Mouse (Mus musculus) retina, embryonic 14.5 days (tissue): Measurements from ENCODE around the gene Chrm5.
"Not testable (repeated sequence)": the region's sequence is repeated elsewhere in the genome, so short reads cannot be mapped to it uniquely, and the experiment has no call there.

Source experiments
- DNase-seq: peaks from one replicate; pipeline ENCODE4 v3.0.0-alpha.2; 2015; ENCODE audit warnings: low spot score

The Chrm5 gene

DNA sequence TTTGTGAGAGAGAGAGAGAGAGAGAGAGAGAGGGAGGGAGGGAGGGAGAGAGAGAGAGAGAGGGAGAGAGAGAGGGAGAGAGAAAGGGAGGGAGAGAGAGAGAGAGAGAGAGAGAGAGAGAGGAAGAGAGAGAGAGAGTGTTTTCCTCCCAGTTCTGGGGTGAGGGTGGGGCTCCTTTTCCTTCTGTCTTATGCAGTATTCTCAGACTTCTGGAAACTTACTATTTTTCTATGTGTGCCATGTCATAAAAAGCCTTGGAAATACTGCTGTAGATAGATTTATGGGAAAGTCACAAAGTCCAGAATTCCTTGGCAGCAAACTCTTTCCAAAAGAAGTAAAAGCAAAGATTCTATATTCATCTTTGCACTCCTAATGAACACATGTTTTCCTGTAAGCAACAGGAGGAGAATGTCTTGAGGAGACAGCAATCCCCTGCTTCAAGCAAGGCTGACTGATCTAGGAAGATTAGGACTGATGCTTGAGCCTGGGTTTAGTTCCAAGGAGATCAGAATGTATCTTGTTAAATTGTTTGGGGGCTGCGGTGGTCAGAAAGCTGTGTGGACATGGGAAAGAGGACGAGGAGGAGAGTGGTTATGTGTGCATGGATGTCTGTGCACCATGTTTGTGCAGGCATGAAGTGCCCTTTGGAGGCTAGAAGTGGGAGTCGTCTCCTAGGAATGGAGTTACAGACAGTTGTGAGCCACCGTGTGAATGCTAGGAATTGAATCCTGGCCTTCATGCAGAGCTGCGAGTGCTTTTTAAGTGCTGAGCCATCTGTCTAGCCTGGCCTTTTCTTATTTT, 2.2 kb upstream of the Chrm5 start:
- DNase-seq, result no peak

- peak; percentile 80 for DNase-seq
These were observed 995 bp upstream of the Chrm5 start for GRCm38 (mm10) chr2:112481564-112481963.

DNA sequence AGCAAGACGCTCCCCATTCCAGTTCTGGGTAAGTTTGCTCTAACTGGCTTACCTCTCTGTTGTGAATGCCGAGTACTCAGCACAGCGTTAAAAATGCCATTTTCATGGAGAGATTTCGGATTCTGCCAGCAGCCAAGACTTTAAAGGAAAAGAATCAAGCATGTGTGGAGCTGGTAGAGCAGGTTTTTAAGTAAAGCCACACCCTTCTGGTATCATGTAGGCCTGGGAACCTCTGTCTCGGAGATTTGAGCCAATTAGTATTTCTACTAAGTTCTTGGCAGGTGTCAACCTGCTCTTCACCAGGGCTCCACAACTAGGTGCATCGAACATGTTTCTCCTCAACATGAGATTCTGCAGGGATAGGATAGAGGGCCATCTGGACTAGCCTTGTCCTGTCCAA, 4.0 kb downstream of the Chrm5 start:
- DNase-seq, result no peak

- DNase-seq, result no peak
These were observed 5.4 kb downstream of the Chrm5 start for GRCm38 (mm10) chr2:112474997-112475724.

DNA sequence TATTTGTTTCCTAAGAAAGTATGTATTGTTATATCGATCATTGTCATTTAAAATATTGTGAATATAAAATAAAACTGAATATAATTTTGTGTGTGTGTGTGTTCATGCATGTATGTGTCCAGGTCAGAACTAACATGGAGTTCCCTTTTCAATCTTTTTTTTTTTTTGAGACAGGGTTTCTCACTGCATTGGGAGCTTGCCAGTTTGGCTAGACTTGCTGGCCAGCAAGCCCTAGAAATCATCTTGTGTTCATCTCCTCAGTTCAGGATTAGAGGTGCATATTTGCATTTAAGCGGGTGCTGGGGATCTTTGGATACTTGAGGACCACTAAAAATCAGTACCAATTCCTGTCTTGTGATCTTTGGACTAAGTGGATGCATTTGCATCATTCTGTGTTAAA, 8.5 kb downstream of the Chrm5 start:
- no peak for DNase-seq

DNA sequence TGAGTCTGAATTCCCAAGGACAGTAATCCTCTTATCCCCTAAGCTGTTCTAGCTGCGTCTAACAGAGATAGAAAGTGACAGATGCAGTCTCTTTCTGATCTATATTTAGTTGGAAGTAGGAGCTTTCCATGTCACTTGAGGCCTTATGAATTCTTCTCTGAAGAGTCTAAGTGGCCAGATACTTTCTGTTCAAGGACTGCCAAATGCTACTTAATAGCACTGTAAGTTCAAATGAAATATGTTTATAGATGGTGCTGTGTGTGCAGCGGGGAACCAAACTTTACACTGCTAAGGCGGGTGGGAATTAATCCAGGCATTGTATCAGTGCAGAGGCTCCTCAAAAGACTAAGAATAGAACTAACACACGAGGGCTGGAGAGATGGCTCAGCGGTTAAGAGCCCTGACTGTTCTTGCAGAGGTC, 9.6 kb downstream of the Chrm5 start:
- DNase-seq, result peak; percentile 54

DNA sequence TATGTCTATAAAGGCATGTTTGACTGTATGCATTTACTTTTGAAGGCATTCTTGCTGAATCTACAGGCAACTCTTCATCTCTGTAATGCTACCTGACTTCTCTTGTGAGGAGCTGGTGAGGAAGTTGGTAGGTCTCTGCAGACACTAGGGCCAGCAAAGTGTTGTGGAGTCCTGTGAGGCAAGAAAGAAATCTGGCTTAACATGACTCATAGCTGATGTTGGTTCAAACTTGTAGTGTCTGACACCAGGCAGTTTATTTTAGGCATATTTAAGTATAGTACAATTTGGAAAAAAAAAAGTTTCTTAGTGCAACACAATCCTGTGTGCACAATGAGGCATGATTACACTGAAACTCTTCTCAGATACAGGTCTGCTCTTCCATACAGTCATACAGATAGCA, 11.0 kb downstream of the Chrm5 start:
- no peak for DNase-seq

GRCm38 (mm10) chr2:112460557-112460956, 20.0 kb downstream of the Chrm5 start:
- no peak for DNase-seq

DNA sequence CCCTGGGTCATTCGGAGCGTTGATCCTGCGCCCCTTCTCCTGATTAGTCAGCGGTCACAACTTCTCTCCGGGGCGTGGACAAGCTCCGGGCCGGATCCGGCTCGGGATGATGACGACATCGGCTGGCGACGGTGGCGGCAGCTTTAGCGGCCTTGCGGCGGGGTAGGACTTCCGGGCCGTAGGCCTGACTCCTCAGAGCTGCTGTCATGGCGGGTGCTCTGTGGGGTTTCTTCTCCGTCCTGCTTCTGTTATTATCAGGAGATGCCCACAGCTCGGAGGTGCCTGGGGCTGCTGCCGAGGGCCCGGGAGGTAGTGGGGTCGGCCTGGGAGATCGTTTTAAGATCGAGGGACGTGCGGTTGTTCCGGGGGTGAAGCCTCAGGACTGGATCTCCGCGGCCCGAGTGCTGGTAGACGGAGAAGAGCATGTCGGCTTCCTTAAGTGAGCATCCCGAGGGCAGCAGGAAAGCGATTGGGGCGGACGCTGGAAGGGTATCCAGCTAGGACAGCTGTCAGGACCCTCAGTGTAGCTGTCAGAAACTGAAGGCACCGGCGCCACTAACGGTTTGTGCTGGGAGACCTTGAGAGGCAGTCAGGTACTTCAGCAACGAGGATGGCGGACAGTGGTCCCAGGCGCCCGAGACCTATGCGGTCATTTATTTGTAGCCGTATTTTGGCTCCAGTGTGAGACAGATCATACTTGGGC, 25.6 kb downstream of the Chrm5 start, which contains the start of gene Emc7:
Gene Emc7 (plus strand): TSS at position 136 of the 703 bp plus-strand sequence.
- peak; percentile 97 for DNase-seq

DNA sequence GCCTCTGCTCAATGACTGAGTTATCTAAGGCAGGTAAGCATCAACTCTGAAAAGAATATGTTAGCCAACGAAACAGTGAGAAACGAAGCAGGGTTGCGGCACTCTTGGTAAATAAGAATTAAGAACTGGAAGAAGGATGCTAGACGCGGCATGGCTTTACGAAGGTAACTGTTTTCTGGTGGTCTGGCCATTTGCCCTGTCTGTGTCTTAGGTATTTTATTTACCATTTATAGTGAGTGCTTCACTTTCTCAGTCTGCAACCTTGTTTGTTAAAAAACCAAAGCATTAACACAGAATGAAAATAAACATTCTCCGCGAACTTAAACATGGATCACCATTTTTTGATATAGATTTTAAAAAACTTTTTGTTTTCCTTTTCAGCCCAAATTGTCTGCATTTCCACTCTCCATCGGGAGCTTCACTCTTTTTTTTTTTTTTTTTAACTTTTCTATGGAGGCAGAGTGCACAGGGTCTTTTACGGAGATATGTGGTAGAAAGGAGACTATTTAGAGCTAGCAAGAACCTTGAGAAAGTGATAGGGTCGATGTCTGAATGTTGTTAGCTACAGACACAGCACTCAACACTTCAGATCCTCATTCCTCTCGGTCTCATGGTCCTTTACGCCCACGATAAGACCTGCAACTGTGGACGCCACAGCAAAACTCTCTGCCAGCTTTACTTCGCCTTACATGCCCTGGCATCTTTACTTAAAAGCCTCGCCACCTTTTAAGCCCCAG, 26.3 kb downstream of the Chrm5 start:
- no peak for DNase-seq

DNA sequence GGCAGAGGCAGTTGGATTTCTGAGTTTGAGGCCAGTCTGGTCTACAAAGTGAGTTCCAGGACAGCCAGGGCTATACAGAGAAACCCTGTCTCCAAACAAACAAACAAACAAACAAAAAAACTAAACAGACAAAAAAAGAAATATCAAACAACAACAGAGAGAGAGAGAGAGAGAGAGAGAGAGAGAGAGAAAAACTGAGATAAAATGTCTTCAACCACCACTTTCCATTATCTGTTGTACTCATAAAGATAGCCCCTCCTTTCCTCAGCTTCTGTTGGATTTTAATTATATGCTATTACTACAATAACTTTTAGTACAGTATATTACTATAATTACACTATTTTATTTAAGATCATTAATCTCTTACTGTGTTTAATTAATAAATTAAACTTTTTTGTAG, 28.1 kb downstream of the Chrm5 start:
- DNase-seq, result not testable (repeated sequence)

DNA sequence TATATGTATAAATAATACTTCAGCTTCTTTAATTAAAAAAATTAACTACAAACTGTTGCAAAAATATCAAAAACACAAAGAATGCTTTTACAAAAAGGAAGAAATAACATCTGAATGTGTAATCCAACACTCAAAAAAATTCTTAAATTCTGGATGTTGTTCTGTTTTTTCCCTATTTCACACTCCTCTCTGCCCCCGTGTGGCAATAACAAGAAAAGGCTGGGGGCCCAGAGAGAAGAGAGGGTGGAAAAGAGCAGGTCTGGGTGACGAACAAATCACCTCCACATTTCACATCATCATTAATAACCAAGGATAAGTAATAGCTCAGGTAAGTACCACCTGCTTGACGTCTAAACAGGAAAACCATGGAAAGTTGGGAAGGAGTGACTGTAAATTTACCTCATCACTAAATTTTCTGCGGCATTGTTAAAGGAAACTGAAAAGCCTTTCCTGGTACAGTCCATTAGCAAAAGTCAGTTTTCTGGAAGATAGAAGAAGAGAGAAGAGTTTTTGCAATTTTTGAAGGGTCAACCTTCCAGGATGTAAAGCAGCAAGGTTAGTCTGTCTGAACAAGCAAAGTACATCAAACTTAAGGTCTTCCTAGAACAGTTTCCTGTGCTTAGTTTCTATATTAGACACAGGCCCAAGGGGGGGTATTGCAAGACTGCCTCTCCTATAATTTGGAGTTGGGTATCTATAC, 30.8 kb downstream of the Chrm5 start:
- peak; percentile 33 for DNase-seq

GRCm38 (mm10) chr2:112448510-112449059, 32.0 kb downstream of the Chrm5 start:
- no peak for DNase-seq

- not testable (repeated sequence) for DNase-seq
These were observed 32.5 kb downstream of the Chrm5 start for GRCm38 (mm10) chr2:112448046-112448445.

- DNase-seq, result no peak
These were observed 35.1 kb downstream of the Chrm5 start for GRCm38 (mm10) chr2:112445511-112445910.

DNA sequence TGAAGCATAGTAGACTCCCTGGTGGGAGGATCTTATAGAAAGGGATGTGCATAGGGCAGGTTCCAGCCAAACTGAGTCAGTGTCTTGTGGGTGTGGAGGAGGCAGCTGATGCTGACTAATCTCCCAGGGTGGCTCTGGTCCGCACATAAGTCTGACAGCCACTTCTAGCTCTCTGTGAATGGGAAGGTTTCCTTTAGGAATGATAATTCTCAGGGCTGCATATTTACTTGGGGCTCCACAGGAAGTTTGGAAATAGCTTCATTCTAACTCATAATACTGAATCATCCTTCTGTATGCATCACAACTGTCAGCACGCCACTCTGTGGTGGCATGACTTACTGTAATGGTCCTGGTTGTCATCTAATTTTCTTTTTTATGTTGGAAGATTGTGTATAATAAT, 37.1 kb downstream of the Chrm5 start:
- no peak for DNase-seq

GRCm38 (mm10) chr2:112437589-112437988, 43.0 kb downstream of the Chrm5 start:
- DNase-seq, result no peak

DNA sequence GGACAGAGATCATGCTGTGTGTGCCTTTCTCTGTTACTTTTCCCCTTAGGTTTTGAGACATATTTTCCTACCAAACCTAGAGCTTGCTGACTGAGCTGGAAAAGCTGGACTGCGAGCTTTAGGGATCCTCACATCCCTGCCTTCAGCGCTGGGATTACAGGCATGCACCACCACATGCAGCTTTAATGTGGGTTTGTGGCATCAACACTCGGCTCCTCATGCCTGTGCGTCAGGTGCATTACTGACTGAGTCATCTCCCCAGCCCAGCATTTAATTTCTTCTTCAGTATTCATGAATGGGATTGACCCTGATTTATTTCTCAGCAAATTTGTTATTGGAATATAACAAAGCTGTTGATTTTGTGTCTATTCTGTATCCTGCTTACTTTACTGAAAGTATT, 44.3 kb downstream of the Chrm5 start:
- DNase-seq, result no peak

DNA sequence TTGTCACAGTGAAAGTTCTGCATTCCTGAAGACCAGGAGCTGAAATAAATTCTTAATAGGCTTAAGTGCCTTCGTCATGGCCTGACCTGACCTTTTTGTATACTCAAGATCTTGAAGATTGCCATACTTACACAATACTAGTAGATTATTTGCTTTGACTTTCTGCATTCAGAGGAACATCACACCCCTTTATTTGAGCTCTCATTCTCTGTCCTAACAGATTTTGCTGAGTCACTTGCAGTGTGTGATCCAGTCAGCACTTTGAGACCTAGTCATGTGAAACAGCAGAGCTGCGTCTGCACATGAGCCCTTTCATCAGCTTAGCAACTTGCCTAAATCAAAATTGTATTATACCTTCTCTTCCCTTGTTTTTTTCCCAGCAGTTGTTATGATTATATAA, 47.2 kb downstream of the Chrm5 start:
- DNase-seq, result no peak

GRCm38 (mm10) chr2:112432523-112432922, 48.0 kb downstream of the Chrm5 start:
- DNase-seq, result no peak

- no peak for DNase-seq
These were observed 50.2 kb downstream of the Chrm5 start for GRCm38 (mm10) chr2:112430403-112430802.
